Mouse (Mus musculus) heart, adult 2 months (tissue): ENCODE results near the gene Mrpl24. TPM values are rescaled to one million over a fixed set of nuclear protein-coding genes. Genes with fewer than 3 reads are reported as not detected.

Experiments used
- DNase-seq, 2 experiments: peaks; one replicate each; pipeline ENCODE4 v3.0.0; 2021
- H3K27ac ChIP-seq: fragments of 200-600 bp; 2 replicates; pipeline ENCODE4 v1.8.1; 2022
- H3K27me3 ChIP-seq: fragments of 200-500 bp; 2 replicates; pipeline ENCODE4 v1.6.1; 2012; ENCODE audit warnings: mild to moderate bottlenecking, low read length, inconsistent platforms, mixed read lengths; ENCODE audit not compliant: control insufficient read depth, insufficient read depth
- H3K36me3 ChIP-seq: fragments of 200-500 bp; 2 replicates; pipeline ENCODE4 v1.6.1; 2012; ENCODE audit warnings: low read length, inconsistent platforms; ENCODE audit not compliant: control insufficient read depth, insufficient read depth
- H3K4me1 ChIP-seq: fragments of 200-500 bp; 2 replicates; pipeline ENCODE4 v1.6.1; 2011; ENCODE audit warnings: low read length; ENCODE audit not compliant: control insufficient read depth, insufficient read depth
- H3K4me3 ChIP-seq: fragments of 200-600 bp; 2 replicates; pipeline ENCODE4 v1.8.1; 2022
- H3K79me2 ChIP-seq: fragments of 200-500 bp; replicated peaks from 2 replicates; pipeline ENCODE4 v1.6.1; 2012; ENCODE audit warnings: mild to moderate bottlenecking, inconsistent platforms, low read length, moderate library complexity, mixed read lengths; ENCODE audit not compliant: control insufficient read depth, insufficient read depth
- H3K9ac ChIP-seq: fragments of 200-500 bp; 2 replicates; pipeline ENCODE4 v1.6.1; 2012; ENCODE audit warnings: low read depth, mild to moderate bottlenecking, control low read depth, inconsistent platforms, low read length, mixed read lengths
- CTCF ChIP-seq: fragments of 200-600 bp; IDR thresholded peaks from 2 replicates; pipeline ENCODE4 v1.8.1; 2022; ENCODE audit warnings: antibody characterized with exemption, mild to moderate bottlenecking, moderate library complexity
- EP300 ChIP-seq: fragments of 200-500 bp; IDR thresholded peaks from 2 replicates; pipeline ENCODE4 v1.6.1; 2011; ENCODE audit warnings: low read depth, low read length, control low read depth; ENCODE audit not compliant: insufficient read depth
- POLR2A ChIP-seq: fragments of 200-500 bp; IDR thresholded peaks from 2 replicates; pipeline ENCODE4 v1.6.1; 2011; ENCODE audit warnings: mild to moderate bottlenecking, low read depth, low read length, control low read depth; ENCODE audit not compliant: insufficient read depth
- WGBS: fragments of 180-500 bp; shearing (Covaris S2); methylation state at CpG from one replicate; pipeline ENCODE4 v1.1.7; 2018; 5-methylcytosine and 5-hydroxymethylcytosine counted together
- intact Hi-C: fragments of 180-260 bp; cut with DNase I; formaldehyde crosslinking; loops from one replicate; pipeline ENCODE4 v1.15.1; 2025
- polyA plus RNA-seq: library from polyadenylated mRNA; depleted of rRNA; stranded (reverse); fragments of >200 nt; gene quantifications from 2 replicates; pipeline ENCODE4 v1.2.3, GENCODE M21; 2012
- total RNA-seq, 2 experiments: library from RNA; stranded (reverse); gene quantifications; 2 replicates each; pipeline ENCODE4 v1.2.3; 2021

Mrpl24 gene
- total and polyA plus RNA-seq, 3 experiments = 53.3 to 71.9 (median 70.4) TPM

- Histone ChIP-seq H3K36me3 (no peaks in the 10 kb centered on the region; the same call in 1 of the 2 replicates), H3K4me3 (peak overlapping the region; percentile 98), H3K27me3 (no peaks in the 10 kb centered on the region), H3K27ac (peak overlapping the region; percentile 93), H3K79me2 (peaks cover 8% of the 10 kb centered on the region; the same call in 1 of the 2 replicates), H3K9ac (peak overlapping the region; percentile 94), H3K4me1 (peaks cover 23% of the 10 kb centered on the region)
- peak; percentile 46 to 53 for DNase-seq
- intact Hi-C loops = loop anchor here (1.0 kb wide), 1 partner anchor 20 kb away; no protein-coding TSS in a partner anchor
- under 1% methylated on average over 27 of the region's 27 CpGs for WGBS
- TF ChIP-seq EP300 = no peak
- TF ChIP-seq POLR2A = no peak
- TF ChIP-seq CTCF = no peak
These were observed 12.1 kb upstream of the Mrpl24 start for GRCm38 (mm10) chr3:87906981-87907857.

DNA sequence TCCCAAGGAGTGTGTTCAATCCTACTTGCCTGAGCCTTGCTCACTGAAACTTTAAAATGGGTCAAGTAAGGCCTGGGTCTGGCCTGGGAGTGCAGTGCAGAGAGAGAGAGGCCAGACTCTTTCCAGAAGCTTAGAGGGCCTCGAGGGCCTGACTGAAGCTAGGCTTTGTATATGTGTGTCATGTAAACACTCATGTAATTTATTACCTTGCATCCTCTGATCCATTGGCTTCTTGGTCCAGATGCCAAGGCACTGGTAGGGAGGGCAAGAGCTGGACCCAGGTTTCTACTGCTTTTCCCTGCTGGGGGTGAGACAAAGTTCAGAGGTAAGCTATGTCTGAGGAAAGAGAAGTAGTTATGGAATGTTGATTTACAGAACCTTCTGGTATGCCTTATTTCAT lies 11.4 kb upstream of the Mrpl24 start:
- H3K9ac ChIP-seq = peak overlapping the region; percentile 94

GRCm38 (mm10) chr3:87909381-87909780 lies 9.9 kb upstream of the Mrpl24 start:
- no peaks in the 10 kb centered on the region; the same call in 1 of the 2 replicates for H3K36me3 ChIP-seq
- H3K27ac ChIP-seq = peak overlapping the region; percentile 83
- no peak overlapping the region for H3K4me3 ChIP-seq
- no peak for TF ChIP-seq EP300
- no peak for TF ChIP-seq POLR2A
- TF ChIP-seq CTCF = no peak
- peaks cover 8% of the 10 kb centered on the region; the same call in 1 of the 2 replicates for H3K79me2 ChIP-seq
- no peaks in the 10 kb centered on the region for H3K27me3 ChIP-seq
- no peak overlapping the region for H3K9ac ChIP-seq
- DNase-seq = no peak
- peaks cover 23% of the 10 kb centered on the region for H3K4me1 ChIP-seq
- WGBS = 91% methylated on average over 2 of the region's 2 CpGs
- intact Hi-C loops = no loop called here

More for the DNA sequence above, 11.4 kb upstream of the Mrpl24 start:
- peak overlapping the region; percentile 30; the same call in 1 of the 2 replicates for H3K27ac ChIP-seq
- no peaks in the 10 kb centered on the region for H3K27me3 ChIP-seq
- TF ChIP-seq POLR2A = no peak
- peaks cover 8% of the 10 kb centered on the region; the same call in 1 of the 2 replicates for H3K79me2 ChIP-seq
- peak overlapping the region; percentile 98 for H3K4me3 ChIP-seq
- H3K36me3 ChIP-seq = no peaks in the 10 kb centered on the region; the same call in 1 of the 2 replicates
- intact Hi-C loops = no loop called here
- 3% methylated on average over 1 of the region's 1 CpGs for WGBS
- no peak for DNase-seq
- peaks cover 23% of the 10 kb centered on the region for H3K4me1 ChIP-seq

DNA sequence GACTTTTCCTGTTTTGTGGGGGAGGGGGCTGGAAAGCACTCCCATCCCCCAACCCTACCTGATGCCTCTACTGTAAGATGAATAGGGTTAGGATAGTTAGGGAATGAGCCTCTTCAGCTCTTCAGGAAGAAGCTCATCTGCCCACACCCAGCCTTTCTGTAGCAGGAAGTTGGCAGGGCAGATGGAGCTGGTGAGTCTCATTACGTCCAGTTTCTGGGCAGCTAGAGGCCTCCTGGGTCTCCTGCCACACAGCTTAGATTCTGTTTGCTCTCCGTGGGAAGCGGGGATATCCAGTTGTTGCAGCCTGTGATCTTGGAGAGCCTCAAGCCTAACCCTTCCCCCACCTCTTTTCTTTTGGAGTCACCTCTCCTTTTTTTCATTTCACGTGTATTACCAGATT lies 9.4 kb upstream of the Mrpl24 start:
- 11% methylated on average over 4 of the region's 4 CpGs for WGBS
- H3K4me1 ChIP-seq = peaks cover 23% of the 10 kb centered on the region
- peaks cover 8% of the 10 kb centered on the region; the same call in 1 of the 2 replicates for H3K79me2 ChIP-seq
- H3K27me3 ChIP-seq = no peaks in the 10 kb centered on the region
- peak overlapping the region; percentile 30; the same call in 1 of the 2 replicates for H3K9ac ChIP-seq
- peak overlapping the region; percentile 83 for H3K27ac ChIP-seq
- DNase-seq = no peak
- no peak for TF ChIP-seq EP300
- no peak for TF ChIP-seq CTCF
- no peak for TF ChIP-seq POLR2A
- intact Hi-C loops = no loop called here
- no peaks in the 10 kb centered on the region; the same call in 1 of the 2 replicates for H3K36me3 ChIP-seq
- no peak overlapping the region; the same call in 1 of the 2 replicates for H3K4me3 ChIP-seq

GRCm38 (mm10) chr3:87910573-87911141 lies 8.6 kb upstream of the Mrpl24 start:
- WGBS = 8% methylated on average over 12 of the region's 12 CpGs
- H3K27me3 ChIP-seq = no peaks in the 10 kb centered on the region
- H3K36me3 ChIP-seq = no peaks in the 10 kb centered on the region; the same call in 1 of the 2 replicates
- TF ChIP-seq POLR2A (peak; percentile 50; the same call in 1 of the 2 replicates), EP300 (no peak), CTCF (no peak)
- H3K9ac ChIP-seq = peak overlapping the region; percentile 66
- H3K79me2 ChIP-seq = peaks cover 8% of the 10 kb centered on the region; the same call in 1 of the 2 replicates
- H3K4me3 ChIP-seq = peak overlapping the region; percentile 48
- peak; percentile 84 to 86 for DNase-seq
- peaks cover 23% of the 10 kb centered on the region for H3K4me1 ChIP-seq
- intact Hi-C loops = no loop called here
- H3K27ac ChIP-seq = peak overlapping the region; percentile 83

DNA sequence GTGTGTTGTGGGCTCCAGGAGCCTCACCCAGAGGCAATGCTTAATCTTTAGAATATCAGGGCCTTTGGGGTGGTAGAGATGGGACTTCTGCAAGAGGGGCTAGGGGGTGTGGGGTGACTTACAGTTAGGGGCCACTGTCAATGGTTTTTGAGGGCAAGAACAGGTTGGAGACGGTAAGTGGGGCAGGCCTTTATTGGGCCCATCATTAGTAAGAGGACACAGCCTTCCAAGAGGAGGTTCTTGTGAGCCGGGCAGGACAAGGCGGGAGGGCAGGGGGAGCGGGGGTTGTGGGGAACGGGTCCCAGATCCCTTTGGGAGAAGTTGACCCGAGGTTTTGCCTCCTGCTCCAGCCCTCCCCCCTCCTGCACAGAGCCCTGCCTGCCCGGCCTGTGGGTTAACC lies 5.8 kb upstream of the Mrpl24 start:
- H3K36me3 ChIP-seq = no peaks in the 10 kb centered on the region; the same call in 1 of the 2 replicates
- 76% methylated on average over 7 of the region's 7 CpGs for WGBS
- TF ChIP-seq CTCF (no peak), EP300 (no peak), POLR2A (no peak)
- peaks cover 6% of the 10 kb centered on the region; the same call in 1 of the 2 replicates for H3K79me2 ChIP-seq
- H3K9ac ChIP-seq = no peak overlapping the region
- no peak for DNase-seq
- intact Hi-C loops = no loop called here
- no peaks in the 10 kb centered on the region for H3K27me3 ChIP-seq
- H3K4me1 ChIP-seq = peaks cover 15% of the 10 kb centered on the region
- no peak overlapping the region for H3K27ac ChIP-seq
- no peak overlapping the region for H3K4me3 ChIP-seq
